In the genomic region with DNA sequence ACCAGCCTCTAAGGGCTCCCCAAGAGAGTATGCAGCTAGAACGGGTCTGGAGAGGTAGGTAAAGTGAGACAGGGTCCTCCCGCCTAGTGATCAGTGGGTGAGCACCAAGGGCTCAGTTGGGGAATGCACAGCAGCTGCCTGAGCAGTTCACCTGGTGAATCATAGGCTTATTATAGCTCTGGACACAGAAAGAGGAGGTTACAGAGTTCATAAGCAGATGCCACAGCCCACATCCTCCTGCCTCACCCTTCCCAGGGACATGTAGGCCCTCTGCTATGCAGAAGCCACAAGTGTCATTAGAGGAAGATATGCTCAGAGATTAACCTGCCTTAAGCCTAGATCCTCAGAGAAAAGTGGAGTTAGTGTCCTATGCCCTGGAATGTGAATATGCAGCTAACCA, we compare ENCODE assay signal across 11 mouse cellular contexts. TPM values are rescaled to one million over a fixed set of nuclear protein-coding genes. Genes with fewer than 3 reads are reported as not detected.
A peak's percentile ranks its signal among the peaks of the same experiment; 100 is the strongest.
DNase-seq lines count a peak whose midpoint lies in the region; ATAC-seq and TF ChIP-seq lines count a peak whose summit lies in the region.
"Had no signal": no experiment of that assay in that cellular context is flagged by ENCODE, and none has a peak within 500 bp of the region (broad histone marks: within the 10 kb centered on the region; RNA-seq: fewer than 3 reads in every experiment).

No protein-coding gene starts in this region.

- in situ Hi-C loops in Patski (cut with MboI; ENCODE audit: low pct_unique_long_range_greater_than_20kb): no loop called here

- H3K9me3 ChIP-seq in heart, embryonic 10.5 days: no peaks in the 10 kb centered on the region
- H3K9me3 ChIP-seq in megakaryocyte, embryonic 14.5 days: no peaks in the 10 kb centered on the region
- H3K9me3 ChIP-seq: liver, embryonic 15.5 days had no signal

- 70% methylated on average over 2 of the region's 2 CpGs for WGBS in heart, embryonic 10.5 days

- TF ChIP-seq CTCF in Patski (IDR thresholded peaks at IDR 0.05): no peak

- DNase-seq in heart, embryonic 10.5 days (ENCODE audit: low spot score): no peak
- DNase-seq in heart, adult 9 months (ENCODE audit: low spot score in 2 of 2): no peak
- peak; percentile 59 for DNase-seq in 416B (ENCODE audit: low read depth)
- DNase-seq in Patski (ENCODE audit: low read depth, low spot score): no peak
- DNase-seq in frontal cortex, postnatal 36 days (ENCODE audit: low spot score in 2 of 2): no peak
- no peak for DNase-seq in right cerebral cortex, postnatal 25 days
- DNase-seq: embryo, embryonic 11 days; heart, adult 11 months; heart, postnatal 4 days had no signal

- CTCF ChIA-PET in Patski (lab: Charles Lee): interaction anchor here (1.0 to 2.1 kb wide), 4 partner anchors 25 to 249 kb away, joined by 3 to 6 read pairs (median 3); no protein-coding TSS in a partner anchor

- no peaks in the 10 kb centered on the region for H3K36me3 ChIP-seq in heart, embryonic 10.5 days
- H3K36me3 ChIP-seq in megakaryocyte, embryonic 14.5 days (replicated peaks; ENCODE audit: low read length): peaks cover 7% of the 10 kb centered on the region
- H3K36me3 ChIP-seq: liver, embryonic 15.5 days had no signal

- peak; percentile 66 for ATAC-seq in Patski

- peaks cover 28% of the 10 kb centered on the region for H3K4me1 ChIP-seq in heart, embryonic 10.5 days
- peaks cover 84% of the 10 kb centered on the region for H3K4me1 ChIP-seq in megakaryocyte, embryonic 14.5 days

- H3K4me3 ChIP-seq in heart, embryonic 10.5 days: no peak overlapping the region
- H3K4me3 ChIP-seq in megakaryocyte, embryonic 14.5 days (replicated peaks): peak overlapping the region; percentile 39
- H3K4me3 ChIP-seq: liver, embryonic 15.5 days had no signal

- H3K27me3 ChIP-seq in heart, embryonic 10.5 days (ENCODE audit: insufficient read depth, poor library complexity, severe bottlenecking): peaks cover 24% of the 10 kb centered on the region
- no peaks in the 10 kb centered on the region for H3K27me3 ChIP-seq in Patski
- no peaks in the 10 kb centered on the region for H3K27me3 ChIP-seq in megakaryocyte, embryonic 14.5 days (replicated peaks)

- 0 out of 2 replicates have a peak overlapping the region, but pooled peaks have one; percentile 23 for H3K27ac ChIP-seq in heart, embryonic 10.5 days
- H3K27ac ChIP-seq: liver, embryonic 15.5 days had no signal

- POLR2A ChIA-PET in Patski (lab: Charles Lee): no interaction called here

RNA-seq across cellular contexts. Expression of a gene that starts 1.4 kb away (rescaled TPM):
- 0.74 and 1.4 TPM in 2 replicates for polyA plus RNA-seq in heart, embryonic 10.5 days (2016; fragmentation: Nextera tagmentation; extraction: Ambion mirVana)
- 37.7 TPM for polyA plus RNA-seq in Patski (2021)
- 8.3 and 10.8 TPM in 2 replicates for polyA plus RNA-seq in megakaryocyte, embryonic 14.5 days (2012; ENCODE audit: insufficient read depth, low replicate concordance)
